Mouse (Mus musculus) erythroblast, adult 5-6 weeks (primary cell): ENCODE results near the gene Fam43b. TPM values are rescaled to one million over a fixed set of nuclear protein-coding genes. Genes with fewer than 3 reads are reported as not detected.
A peak's percentile ranks its signal among the peaks of the same experiment; 100 is the strongest.

ENCODE experiments used
- ATAC-seq: replicated peaks from 2 replicates; pipeline ENCODE4 v1.8.0; 2016; ENCODE audit warnings: moderate number of reproducible peaks, mild to moderate bottlenecking, moderate TSS enrichment, inconsistent platforms; ENCODE audit not compliant: poor library complexity, low FRiP score, severe bottlenecking
- total RNA-seq, 2 experiments: library from RNA; stranded (forward) in 1 of 2; stranded (reverse) in 1 of 2; fragments of 150-400 nt in 1 of 2; fragments of 200-764, 138-1000 nt in 1 of 2; gene quantifications; 2 replicates each; pipeline versions ENCODE4 v1.2.3 to v1.2.4; 2015 to 2017; ENCODE audit warnings: low replicate concordance in 2 of 2

Fam43b gene
- total RNA-seq, 2 experiments from 2014 or later: not detected

DNA sequence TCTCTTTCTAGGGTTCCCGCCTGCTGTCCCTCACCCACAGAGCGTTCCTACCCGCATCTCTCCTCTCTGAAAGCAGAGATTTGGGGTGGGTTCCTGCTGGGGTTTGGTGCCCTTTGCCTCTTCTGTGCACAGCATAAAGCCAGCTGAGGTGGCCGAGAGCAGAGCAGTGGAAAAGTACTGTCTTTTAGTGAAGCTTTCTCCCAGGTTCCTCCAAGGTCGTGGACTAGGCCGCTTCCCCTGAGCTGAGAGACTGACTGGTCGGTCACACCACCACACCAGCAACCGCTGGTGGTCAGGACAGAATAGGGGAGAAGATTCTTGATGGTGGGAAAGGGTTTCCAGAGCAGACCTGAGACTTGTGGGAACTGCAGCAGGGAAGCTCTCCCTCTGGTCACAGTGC lies 383 bp upstream of the Fam43b start:
- no peak for ATAC-seq

- ATAC-seq: no peak
These were observed 999 bp downstream of the Fam43b start for GRCm38 (mm10) chr4:138395087-138395970.

GRCm38 (mm10) chr4:138393703-138394102 lies 2.6 kb downstream of the Fam43b start:
- no peak for ATAC-seq

DNA sequence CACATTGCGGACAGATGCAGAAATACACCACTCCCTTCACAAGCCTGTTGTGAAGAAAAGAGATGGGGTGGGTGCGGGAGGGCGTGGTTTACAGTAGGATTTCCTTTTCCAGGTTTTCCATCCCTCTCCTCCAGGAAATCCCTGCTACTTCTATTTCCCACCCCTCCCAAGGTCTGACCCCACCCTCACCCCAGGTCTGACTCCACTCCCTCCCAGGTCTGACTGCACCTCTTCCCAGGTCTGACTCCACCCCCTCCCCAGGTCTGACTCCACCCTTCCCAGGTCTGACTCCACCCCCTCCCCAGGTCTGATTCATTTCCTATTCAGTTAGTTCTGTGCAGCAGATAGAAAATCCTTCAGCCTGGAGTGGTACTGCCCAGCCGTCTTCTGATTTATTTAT lies 12.5 kb downstream of the Fam43b start:
- ATAC-seq: no peak

- ATAC-seq: no peak
These were observed 13.9 kb downstream of the Fam43b start for GRCm38 (mm10) chr4:138382462-138382861.

DNA sequence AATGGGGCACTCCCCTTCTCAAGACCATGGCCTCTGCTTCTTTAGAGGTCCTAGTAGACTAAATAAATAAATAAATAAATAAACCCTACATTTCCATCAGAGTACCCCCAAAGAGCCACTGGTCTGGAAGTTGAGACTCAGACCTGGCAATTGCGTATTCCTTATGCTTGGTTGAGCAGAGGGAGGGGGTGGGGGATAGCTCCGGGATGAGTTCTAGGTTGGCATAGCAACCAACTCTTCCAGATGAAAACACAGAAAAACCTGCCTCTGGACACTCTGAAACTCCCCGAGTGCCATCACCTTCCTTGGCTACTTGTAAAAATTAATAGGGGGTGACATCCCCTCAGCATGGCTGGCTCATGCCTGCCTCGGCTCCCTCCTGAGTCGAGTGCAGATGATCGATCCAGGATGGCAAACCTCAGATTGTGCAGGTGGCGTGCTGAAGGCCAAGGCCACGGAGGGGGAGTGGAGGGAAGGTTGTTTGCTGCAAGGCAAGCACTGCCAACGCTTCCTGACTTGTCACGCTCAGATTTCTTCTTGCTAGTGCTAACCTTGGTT lies 16.1 kb downstream of the Fam43b start:
- ATAC-seq: no peak

DNA sequence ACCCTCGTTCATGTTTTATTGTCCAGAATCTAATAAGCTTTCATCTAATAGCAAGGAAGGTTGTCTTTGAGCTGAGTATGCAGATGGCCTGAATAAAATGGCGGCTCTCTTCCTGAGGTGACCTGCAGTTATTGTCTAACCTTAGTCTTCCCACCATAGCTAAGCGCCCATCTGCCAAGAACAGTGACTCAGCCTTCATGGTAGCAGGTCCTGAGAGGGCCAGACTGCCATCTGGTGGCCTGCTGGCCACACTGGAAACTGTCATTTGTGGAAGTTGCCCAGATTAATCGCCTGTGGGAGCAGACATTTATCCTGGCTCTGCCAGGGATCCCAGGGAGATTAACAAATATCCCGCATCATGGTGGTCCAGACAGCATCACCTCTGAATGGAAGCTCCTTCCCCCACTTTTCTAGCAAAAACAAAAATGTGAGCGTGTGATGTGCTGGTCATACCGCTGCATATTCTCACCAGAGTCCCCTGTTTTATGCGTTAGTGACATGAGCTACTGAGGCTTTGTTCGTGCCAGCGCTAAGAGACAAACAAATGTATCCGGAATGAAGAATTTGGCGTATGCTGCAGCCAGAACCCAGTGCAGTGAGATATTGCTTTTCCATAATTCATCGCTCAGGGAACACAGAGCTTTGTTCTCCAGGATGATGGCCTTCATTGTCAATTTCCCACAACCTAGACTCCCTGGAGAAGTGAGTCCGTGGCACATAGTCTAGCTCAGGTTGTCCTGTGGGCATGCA lies 17.1 kb downstream of the Fam43b start:
- ATAC-seq: peak; percentile 59; the same call in 1 of the 2 replicates

GRCm38 (mm10) chr4:138377526-138377925 lies 18.8 kb downstream of the Fam43b start:
- no peak for ATAC-seq

GRCm38 (mm10) chr4:138375117-138375516 lies 21.2 kb downstream of the Fam43b start:
- no peak for ATAC-seq

DNA sequence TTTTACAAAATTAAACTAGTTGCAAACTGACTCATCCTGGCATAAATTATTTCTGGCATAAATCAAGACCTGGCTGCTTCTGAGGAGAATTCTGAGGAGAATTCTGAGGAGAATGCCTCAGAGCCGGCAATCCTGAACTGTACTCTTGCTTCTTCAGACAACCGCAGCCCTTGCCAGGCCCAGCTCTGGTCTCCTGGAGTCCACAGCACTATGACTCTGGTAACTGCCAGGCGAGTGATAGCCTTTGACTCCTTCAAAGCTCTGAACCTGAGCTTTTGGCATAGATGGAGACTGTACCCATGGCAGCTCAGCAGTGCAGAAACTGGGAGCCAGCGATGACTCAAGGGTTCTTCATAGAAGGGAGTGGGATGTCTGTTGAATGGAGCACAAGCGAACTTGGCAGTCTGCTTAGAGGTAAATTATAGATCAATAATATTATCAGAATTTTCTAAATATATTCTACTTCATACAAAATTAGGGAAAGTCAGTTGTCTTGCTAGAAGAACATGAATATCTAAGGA lies 25.3 kb downstream of the Fam43b start:
- no peak for ATAC-seq

- no peak for ATAC-seq
These were observed 27.6 kb downstream of the Fam43b start for GRCm38 (mm10) chr4:138368498-138369260.

DNA sequence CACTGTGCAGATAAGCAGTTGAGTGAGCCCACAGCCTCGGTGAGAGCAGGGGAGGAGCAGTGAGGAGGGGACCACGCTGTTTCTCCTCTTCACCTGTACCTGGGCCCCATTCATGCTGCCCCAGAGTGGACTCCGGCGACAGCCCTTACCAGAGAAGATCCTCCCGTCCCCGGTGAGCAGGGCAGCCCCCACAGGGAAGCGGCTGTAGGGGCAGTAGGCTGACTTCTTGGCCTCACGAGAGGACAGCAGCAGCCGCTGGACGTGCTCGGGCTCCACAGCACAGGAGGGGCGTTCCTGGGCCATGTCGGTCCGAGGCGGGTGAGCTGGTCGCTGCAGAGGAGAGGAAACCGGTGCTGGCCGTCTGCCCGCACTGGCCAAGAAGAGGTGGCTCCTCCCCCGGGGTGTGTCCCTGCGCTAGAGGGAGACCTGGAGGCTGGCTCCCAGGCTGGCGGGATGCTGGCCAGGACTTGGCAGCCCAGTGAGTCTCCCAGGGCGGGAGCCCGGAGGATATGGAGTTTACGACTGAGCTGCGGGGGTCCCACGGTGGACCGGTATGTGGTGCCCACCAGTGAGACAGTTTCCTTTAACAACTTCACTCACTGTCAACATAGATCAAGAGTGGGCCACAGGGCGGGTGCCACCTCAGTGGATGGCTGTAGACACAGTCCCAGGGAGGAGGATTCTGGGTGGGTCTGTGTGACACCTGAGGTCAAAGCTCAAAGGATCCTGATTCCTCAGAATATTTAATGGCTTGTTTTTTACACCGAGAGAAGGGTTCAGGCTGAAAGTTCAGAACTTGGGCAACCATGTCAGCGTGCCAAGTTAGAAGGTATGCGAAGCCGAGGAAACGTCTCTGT lies 28.5 kb downstream of the Fam43b start, which contains the start of gene Cda:
Cda (minus strand) TSS at position 352 of the 857 bp plus-strand sequence.
- ATAC-seq: peak; percentile 86

DNA sequence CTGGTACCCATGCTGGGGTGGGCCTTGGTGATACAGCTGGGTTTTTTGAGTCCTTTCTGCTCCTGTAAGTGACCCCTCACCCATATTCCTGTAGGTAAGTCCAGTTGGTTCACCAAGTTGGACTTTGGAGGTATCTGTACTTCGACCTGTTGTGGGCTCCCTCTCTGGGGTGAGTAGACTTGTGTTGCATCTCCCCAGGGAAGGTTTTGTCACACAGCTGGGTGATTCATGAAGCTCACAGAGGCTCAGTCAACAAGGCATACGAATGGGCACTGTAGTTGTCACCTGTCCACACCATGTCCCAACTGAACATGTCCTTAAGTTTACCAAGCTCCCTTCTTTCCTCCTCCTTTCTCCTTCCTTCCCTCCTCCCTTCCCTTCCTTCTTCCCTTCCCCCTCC lies 29.8 kb downstream of the Fam43b start:
- no peak for ATAC-seq

GRCm38 (mm10) chr4:138363511-138363910 lies 32.8 kb downstream of the Fam43b start:
- ATAC-seq: no peak

GRCm38 (mm10) chr4:138362883-138363282 lies 33.4 kb downstream of the Fam43b start:
- no peak for ATAC-seq

GRCm38 (mm10) chr4:138361370-138361821 lies 34.9 kb downstream of the Fam43b start:
- no peak for ATAC-seq

- no peak for ATAC-seq
These were observed 38.2 kb downstream of the Fam43b start for GRCm38 (mm10) chr4:138358176-138358575.

GRCm38 (mm10) chr4:138356551-138356950 lies 39.8 kb downstream of the Fam43b start:
- ATAC-seq: no peak

- ATAC-seq: no peak
These were observed 40.2 kb downstream of the Fam43b start for GRCm38 (mm10) chr4:138356141-138356540.
